In genomic region chr9:33095654-33096053, GRCm38 (mm10) we compare ENCODE assay signal across 8 mouse cellular contexts.
DNase-seq lines count a peak whose midpoint lies in the region; ATAC-seq lines count a peak whose summit lies in the region.

No protein-coding gene starts in this region.

- 1% methylated on average over 3 of the region's 3 CpGs for WGBS in kidney, embryonic 16.5 days
- WGBS in neural tube, embryonic 14.5 days = under 1% methylated on average over 3 of the region's 3 CpGs

- no peak overlapping the region for H3K4me3 ChIP-seq in kidney, embryonic 16.5 days (ENCODE audit: low read length)
- H3K4me3 ChIP-seq in neural tube, embryonic 14.5 days (ENCODE audit: low read depth, low read length) = no peak overlapping the region

- no peaks in the 10 kb centered on the region for H3K4me1 ChIP-seq in kidney, embryonic 16.5 days (ENCODE audit: insufficient read depth, low read length)
- no peaks in the 10 kb centered on the region for H3K4me1 ChIP-seq in neural tube, embryonic 14.5 days (ENCODE audit: control insufficient read depth, insufficient read depth, low read length)

- peak; percentile 79 for DNase-seq in kidney, adult 18-20 months
- DNase-seq in adrenal gland, postnatal 14 days = peak; percentile 67
- peak; percentile 54 for DNase-seq in fibroblast of lung, adult 2 months (ENCODE audit: low read depth)
- DNase-seq in hindlimb bud, embryonic 11.5 days (ENCODE audit: extremely low spot score, low read depth, low spot score) = peak; percentile 91
- peak; percentile 53 to 64 for DNase-seq in left cerebral cortex, postnatal 36 days (ENCODE audit: low spot score in 2 of 2)
- peak; percentile 82 for DNase-seq in thymus, postnatal 0 days (ENCODE audit: low spot score)

- no peak overlapping the region for H3K9ac ChIP-seq in kidney, embryonic 16.5 days (replicated peaks; ENCODE audit: low read length)
- H3K9ac ChIP-seq in neural tube, embryonic 14.5 days (replicated peaks; ENCODE audit: low read depth, low read length) = no peak overlapping the region

- H3K9me3 ChIP-seq in kidney, embryonic 16.5 days (ENCODE audit: low read length) = no peaks in the 10 kb centered on the region
- H3K9me3 ChIP-seq in neural tube, embryonic 14.5 days (ENCODE audit: control insufficient read depth, low read length) = no peaks in the 10 kb centered on the region

- ATAC-seq in kidney, embryonic 16.5 days (ENCODE audit: low FRiP score, low TSS enrichment) = no peak
- ATAC-seq in neural tube, embryonic 14.5 days (ENCODE audit: low read depth) = peak; percentile 44; the same call in 1 of the 2 replicates

- H3K4me2 ChIP-seq in kidney, embryonic 16.5 days (replicated peaks; ENCODE audit: low read depth, low read length) = no peak overlapping the region
- no peak overlapping the region for H3K4me2 ChIP-seq in neural tube, embryonic 14.5 days (ENCODE audit: low read depth, low read length)

- no peaks in the 10 kb centered on the region for H3K36me3 ChIP-seq in kidney, embryonic 16.5 days (ENCODE audit: insufficient read depth, low read length)
- no peaks in the 10 kb centered on the region for H3K36me3 ChIP-seq in neural tube, embryonic 14.5 days (ENCODE audit: control insufficient read depth, insufficient read depth, low read length)

- H3K27ac ChIP-seq in kidney, embryonic 16.5 days (ENCODE audit: low read length) = no peak overlapping the region
- H3K27ac ChIP-seq in neural tube, embryonic 14.5 days (ENCODE audit: low read depth, low read length) = no peak overlapping the region

- intact Hi-C loops in left cerebral cortex, postnatal 36 days (cut with DNase I) = loop anchor here (1.0 to 10.0 kb wide), 5 partner anchors 152 to 821 kb away; no protein-coding TSS in a partner anchor

- no peaks in the 10 kb centered on the region for H3K27me3 ChIP-seq in kidney, embryonic 16.5 days (ENCODE audit: insufficient read depth, low read length)
- no peaks in the 10 kb centered on the region for H3K27me3 ChIP-seq in neural tube, embryonic 14.5 days (ENCODE audit: control insufficient read depth, insufficient read depth, low read length)
